25 mouse cellular contexts compared by ENCODE assay signal in the genomic region with DNA sequence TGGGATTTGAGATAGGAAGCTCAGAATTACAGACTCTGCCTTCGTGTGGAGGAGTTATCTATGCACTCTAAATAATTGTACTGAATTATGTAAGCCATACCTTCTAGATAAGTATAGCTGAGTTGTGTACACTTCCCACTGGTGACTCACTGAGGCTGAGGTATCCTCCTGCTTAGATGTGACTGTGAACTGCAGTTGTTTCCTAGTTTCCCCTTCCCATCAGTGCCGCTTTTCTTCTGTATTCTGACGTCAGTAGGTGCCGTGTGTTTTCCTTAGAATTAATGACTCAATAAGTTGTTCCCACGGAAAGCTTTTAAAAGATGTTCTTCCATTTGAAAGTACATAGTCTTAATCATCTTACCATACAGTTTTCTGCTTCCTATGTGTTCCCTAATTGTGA.
"Had no signal": no experiment of that assay in that cellular context is flagged by ENCODE, and none has a peak within 500 bp of the region (broad histone marks: within the 10 kb centered on the region; RNA-seq: fewer than 3 reads in every experiment).

No protein-coding gene starts in this region.

- H3K4me3 ChIP-seq: heart, adult 2 months; heart, embryonic 13.5 days; heart, embryonic 15.5 days; hindbrain, embryonic 13.5 days; hindbrain, embryonic 15.5 days; kidney, embryonic 15.5 days; layer of hippocampus, adult 2 months; limb, embryonic 10.5 days; limb, embryonic 12.5 days; liver, embryonic 13.5 days had no signal

- H3K27ac ChIP-seq: heart, adult 2 months; heart, embryonic 13.5 days; heart, embryonic 15.5 days; hindbrain, embryonic 13.5 days; hindbrain, embryonic 15.5 days; hindbrain, postnatal 0 days; kidney, embryonic 15.5 days; kidney, postnatal 0 days; layer of hippocampus, adult 2 months; limb, embryonic 10.5 days; limb, embryonic 12.5 days; liver, embryonic 13.5 days had no signal

- DNase-seq: gastrocnemius, postnatal 14 days; gastrocnemius, postnatal 36 days; heart, adult 2 months; heart, postnatal 14 days; heart, postnatal 36 days; kidney, adult 11 months; kidney, adult 2 months; kidney, adult 9 months; kidney, postnatal 14 days; kidney, postnatal 4 days; liver; liver, embryonic 13.5 days had no signal

- H3K9me3 ChIP-seq: heart, embryonic 13.5 days; heart, embryonic 15.5 days; hindbrain, embryonic 13.5 days; hindbrain, embryonic 15.5 days; kidney, embryonic 15.5 days; limb, embryonic 10.5 days; limb, embryonic 12.5 days; liver, embryonic 13.5 days had no signal

- H3K4me1 ChIP-seq: hindbrain, embryonic 13.5 days; hindbrain, embryonic 15.5 days; limb, embryonic 10.5 days; limb, embryonic 12.5 days had no signal

- H3K27me3 ChIP-seq: heart, embryonic 13.5 days; heart, embryonic 15.5 days; hindbrain, embryonic 13.5 days; hindbrain, embryonic 15.5 days; kidney, embryonic 15.5 days; limb, embryonic 12.5 days; liver, embryonic 13.5 days had no signal

- H3K9ac ChIP-seq: heart, embryonic 13.5 days; heart, embryonic 15.5 days; hindbrain, embryonic 13.5 days; hindbrain, embryonic 15.5 days; kidney, embryonic 15.5 days; limb, embryonic 12.5 days; liver, embryonic 13.5 days had no signal

- ATAC-seq: hindbrain, postnatal 0 days; intestine, embryonic 16.5 days had no signal

- H3K36me3 ChIP-seq: heart, embryonic 15.5 days; hindbrain, embryonic 13.5 days; hindbrain, embryonic 15.5 days; limb, embryonic 12.5 days; liver, embryonic 13.5 days had no signal

- H3K4me2 ChIP-seq: heart, embryonic 11.5 days; heart, embryonic 13.5 days; heart, embryonic 15.5 days; hindbrain, embryonic 13.5 days; hindbrain, embryonic 15.5 days; kidney, embryonic 15.5 days; limb, embryonic 12.5 days; liver, embryonic 11.5 days; liver, embryonic 13.5 days had no signal
